Mouse (Mus musculus) ES-E14 (cell line): ENCODE results near the gene Abhd5. TPM values are rescaled to one million over a fixed set of nuclear protein-coding genes. Genes with fewer than 3 reads are reported as not detected.

Experiments used
- DNase-seq: peaks from one replicate; pipeline ENCODE4 v3.0.0-alpha.2; 2013; ENCODE audit warnings: low read depth, low spot score
- H3K27ac ChIP-seq: 2 replicates; pipeline ENCODE4 v1.5.1; 2012; ENCODE audit warnings: low read depth, mild to moderate bottlenecking, low read length, moderate library complexity, mixed read lengths; ENCODE audit not compliant: poor library complexity, insufficient read depth, severe bottlenecking
- H3K36me3 ChIP-seq: 2 replicates; pipeline ENCODE4 v1.6.1; 2012; ENCODE audit warnings: mild to moderate bottlenecking, low read length, moderate library complexity, mixed read lengths; ENCODE audit not compliant: control insufficient read depth, poor library complexity, insufficient read depth, severe bottlenecking
- H3K4me1 ChIP-seq, 2 experiments: fragments of 150-350 bp in 1 of 2; sonication (generic) in 1 of 2; 2 replicates each; pipeline ENCODE4 v1.6.1; 2012; ENCODE audit warnings: low read length in 2 of 2, mild to moderate bottlenecking in 1 of 2, mixed read lengths in 1 of 2; ENCODE audit not compliant: control insufficient read depth in 2 of 2, insufficient read depth in 2 of 2, poor library complexity in 1 of 2
- H3K4me3 ChIP-seq, 2 experiments: fragments of 150-350 bp in 1 of 2; sonication (generic) in 1 of 2; 2 replicates each; pipeline ENCODE4 v1.5.1; 2012; ENCODE audit warnings: low read length in 2 of 2, low read depth in 1 of 2, mild to moderate bottlenecking in 1 of 2, mixed read lengths in 1 of 2; ENCODE audit not compliant: insufficient read depth in 1 of 2, poor library complexity in 1 of 2, severe bottlenecking in 1 of 2
- H3K9ac ChIP-seq: 2 replicates; pipeline ENCODE4 v1.6.1; 2012; ENCODE audit warnings: low read depth, mild to moderate bottlenecking, low read length, mixed read lengths; ENCODE audit not compliant: poor library complexity, insufficient read depth, severe bottlenecking
- H3K9me3 ChIP-seq: fragments of 150-350 bp; sonication (generic); 2 replicates; pipeline ENCODE4 v1.6.1; 2012; ENCODE audit warnings: low read depth, mild to moderate bottlenecking, low read length; ENCODE audit not compliant: control insufficient read depth, insufficient read depth
- CHD2 ChIP-seq: IDR thresholded peaks from 2 replicates; pipeline ENCODE4 v1.6.1; 2014; ENCODE audit warnings: mild to moderate bottlenecking, low read depth, low read length, inconsistent platforms
- HCFC1 ChIP-seq: IDR thresholded peaks from 2 replicates; pipeline ENCODE4 v1.6.1; 2012; ENCODE audit warnings: low read length, inconsistent platforms, borderline replicate concordance; ENCODE audit not compliant: insufficient read depth
- MAFK ChIP-seq: IDR thresholded peaks from 2 replicates; pipeline ENCODE4 v1.6.1; 2014; ENCODE audit warnings: mild to moderate bottlenecking, low read depth, low read length, inconsistent platforms; ENCODE audit not compliant: insufficient read depth
- ZC3H11A ChIP-seq: IDR thresholded peaks from 2 replicates; pipeline ENCODE4 v1.6.1; 2012; ENCODE audit warnings: low read depth, mild to moderate bottlenecking, inconsistent platforms, low read length, borderline replicate concordance
- ZNF384 ChIP-seq: IDR thresholded peaks from 2 replicates; pipeline ENCODE4 v1.6.1; 2012; ENCODE audit warnings: low read depth, low read length, inconsistent platforms
- in situ Hi-C, 2 experiments: fragments of 600-800 bp; cut with MboI; formaldehyde crosslinking; loops; one replicate each; pipeline ENCODE4 v1.15.1; 2025; ENCODE audit warnings: low sequenced_read_pairs in 2 of 2, inconsistent platforms in 1 of 2; ENCODE audit not compliant: unreplicated experiment in 2 of 2
- total RNA-seq: library from RNA; depleted of rRNA; stranded (reverse); fragments of 300-350 nt; gene quantifications from 2 replicates; pipeline ENCODE4 v1.2.3, GENCODE M21; 2012; rRNA removed

The Abhd5 gene
- total RNA-seq, 1 experiment, result 14.8 TPM

- Histone ChIP-seq H3K4me3 (no peak overlapping the region), H3K4me1 (0 out of 4 replicates have a peak, but pooled peaks cover 0 to 1% of the 10 kb centered on the region in 2 experiments), H3K27ac (no peak overlapping the region), H3K9me3 (no peaks in the 10 kb centered on the region), H3K9ac (no peak overlapping the region), H3K36me3 (no peaks in the 10 kb centered on the region)
- TF ChIP-seq HCFC1 (no peak), MAFK (no peak), ZNF384 (no peak), ZC3H11A (no peak), CHD2 (no peak)
- DNase-seq, result no peak
- in situ Hi-C loops, result no loop called here
These were observed 78.3 kb downstream of the Abhd5 start for GRCm38 (mm10) chr9:122429685-122430084.

Other genes starting within 250 kb of the Abhd5 start
- gene Snrk, start 234.3 kb upstream of the Abhd5 start, total RNA-seq, result 6.8 and 10.0 TPM in 2 replicates
- 13.7 and 15.0 TPM in 2 replicates for gene Ano10, start 57.2 kb upstream of the Abhd5 start, total RNA-seq